Mouse (Mus musculus): ENCODE data around the gene Gng13.

- no peak for TF ChIP-seq CTCF (conservative IDR thresholded peaks at IDR 0.05; ENCODE audit: insufficient read depth, insufficient read length, low read depth, low read length)
- TF ChIP-seq POLR2A (IDR thresholded peaks at IDR 0.05; ENCODE audit: low read depth, low read length) = peak; percentile 40
Measured at GRCm38 (mm10) chr17:25727265-25728008, 10.5 kb downstream of the Gng13 start, which contains the start of the genes Chtf18 and Rpusd1.

All from kidney, adult 2 months (tissue).